Mouse (Mus musculus): Measurements from ENCODE around the gene Gars. TPM values are rescaled to one million over a fixed set of nuclear protein-coding genes. Genes with fewer than 3 reads are reported as not detected.

Gars gene
- polyA plus RNA-seq, 1 experiment from 2014 or later: 142 TPM

GRCm38 (mm10) chr6:55076561-55077255 lies 38.9 kb downstream of the Gars start:
- Histone ChIP-seq H3K4me3 (no peak overlapping the region), H3K4me1 (no peaks in the 10 kb centered on the region), H3K9me3 (no peaks in the 10 kb centered on the region), H3K4me2 (replicated peaks) (no peak overlapping the region), H3K27me3 (no peaks in the 10 kb centered on the region), H3K9ac (no peak overlapping the region), H3K27ac (no peak overlapping the region), H3K36me3 (peaks cover 85% of the 10 kb centered on the region)
- 74% methylated on average over 4 of the region's 4 CpGs for WGBS
- no peak for ATAC-seq (ENCODE audit: low FRiP score, low read depth)

DNA sequence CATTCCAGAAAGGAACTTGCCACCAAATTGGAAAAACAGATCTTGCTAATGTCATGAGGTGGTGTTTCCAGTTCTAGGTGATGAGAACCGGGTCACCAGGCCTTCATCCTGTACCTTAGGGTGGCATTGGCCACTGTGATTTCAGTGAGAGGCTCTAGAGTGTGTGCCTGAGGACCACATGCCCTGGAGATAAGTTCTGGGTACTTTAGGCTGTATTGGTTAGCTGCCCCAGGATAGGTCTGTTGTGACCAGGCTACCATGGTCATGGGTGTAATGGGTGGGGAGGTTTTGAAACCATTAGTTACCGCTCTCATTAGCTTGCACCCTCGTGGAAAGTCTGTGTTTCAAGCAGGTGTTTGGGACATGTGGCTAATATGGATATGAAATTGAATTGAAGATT lies 43.6 kb downstream of the Gars start:
- no peak overlapping the region for H3K9ac ChIP-seq
- H3K4me1 ChIP-seq: no peaks in the 10 kb centered on the region
- H3K27ac ChIP-seq: no peak overlapping the region
- no peak overlapping the region for H3K4me2 ChIP-seq (replicated peaks)
- no peak overlapping the region for H3K4me3 ChIP-seq
- 87% methylated on average over 3 of the region's 3 CpGs for WGBS
- no peaks in the 10 kb centered on the region for H3K9me3 ChIP-seq
- no peak for ATAC-seq (ENCODE audit: low FRiP score, low read depth)
- no peaks in the 10 kb centered on the region for H3K27me3 ChIP-seq
- H3K36me3 ChIP-seq: peaks cover 48% of the 10 kb centered on the region

GRCm38 (mm10) chr6:55082261-55083051 lies 44.6 kb downstream of the Gars start:
- H3K4me2 ChIP-seq (replicated peaks): no peak overlapping the region
- no peaks in the 10 kb centered on the region for H3K9me3 ChIP-seq
- no peak overlapping the region for H3K27ac ChIP-seq
- no peak overlapping the region for H3K9ac ChIP-seq
- peaks cover 37% of the 10 kb centered on the region for H3K36me3 ChIP-seq
- H3K4me3 ChIP-seq: no peak overlapping the region
- H3K4me1 ChIP-seq: no peaks in the 10 kb centered on the region
- no peaks in the 10 kb centered on the region for H3K27me3 ChIP-seq
- no peak for ATAC-seq (ENCODE audit: low FRiP score, low read depth)
- 67% methylated on average over 7 of the region's 7 CpGs for WGBS

- Histone ChIP-seq H3K27ac (no peak overlapping the region), H3K9ac (no peak overlapping the region), H3K4me2 (replicated peaks) (no peak overlapping the region), H3K36me3 (no peaks in the 10 kb centered on the region), H3K4me3 (no peak overlapping the region), H3K9me3 (no peaks in the 10 kb centered on the region), H3K27me3 (no peaks in the 10 kb centered on the region), H3K4me1 (no peaks in the 10 kb centered on the region)
- 26% methylated on average over 4 of the region's 4 CpGs for WGBS
- no peak for ATAC-seq (ENCODE audit: low FRiP score, low read depth)
These were observed 49.5 kb downstream of the Gars start for GRCm38 (mm10) chr6:55087355-55087754.

- no peak overlapping the region for H3K27ac ChIP-seq
- no peaks in the 10 kb centered on the region for H3K4me1 ChIP-seq
- H3K4me2 ChIP-seq (replicated peaks): no peak overlapping the region
- H3K27me3 ChIP-seq: no peaks in the 10 kb centered on the region
- no peak overlapping the region for H3K4me3 ChIP-seq
- no peak overlapping the region for H3K9ac ChIP-seq
- no peak for ATAC-seq (ENCODE audit: low FRiP score, low read depth)
- no peaks in the 10 kb centered on the region for H3K36me3 ChIP-seq
- 40% methylated on average over 4 of the region's 4 CpGs for WGBS
- H3K9me3 ChIP-seq: no peaks in the 10 kb centered on the region
These were observed 52.8 kb downstream of the Gars start for GRCm38 (mm10) chr6:55090639-55091038.

DNA sequence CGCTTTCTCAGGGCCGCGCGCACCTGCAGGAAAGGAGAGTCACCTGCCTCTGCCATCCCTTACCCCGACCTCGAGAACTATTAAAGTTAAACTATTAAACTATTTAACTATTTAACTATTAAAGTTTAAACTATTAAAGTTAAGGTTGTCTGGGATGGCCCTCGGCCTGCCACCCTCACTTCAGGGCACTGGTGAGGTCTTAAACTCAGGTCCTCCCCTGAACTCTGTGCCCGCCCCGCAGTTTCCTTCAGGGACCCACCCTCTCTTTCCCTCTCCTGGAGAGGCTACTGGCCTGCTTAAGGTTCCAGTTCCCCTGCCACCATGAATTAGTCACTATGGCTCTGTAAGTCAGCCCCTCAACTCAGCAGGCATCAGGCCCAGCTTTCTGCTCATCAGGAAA lies 53.6 kb downstream of the Gars start:
- Histone ChIP-seq H3K9me3 (no peaks in the 10 kb centered on the region), H3K27ac (no peak overlapping the region), H3K36me3 (no peaks in the 10 kb centered on the region), H3K4me3 (no peak overlapping the region), H3K4me2 (replicated peaks) (no peak overlapping the region), H3K4me1 (no peaks in the 10 kb centered on the region), H3K9ac (no peak overlapping the region), H3K27me3 (no peaks in the 10 kb centered on the region)
- 88% methylated on average over 9 of the region's 9 CpGs for WGBS
- no peak for ATAC-seq (ENCODE audit: low FRiP score, low read depth)

DNA sequence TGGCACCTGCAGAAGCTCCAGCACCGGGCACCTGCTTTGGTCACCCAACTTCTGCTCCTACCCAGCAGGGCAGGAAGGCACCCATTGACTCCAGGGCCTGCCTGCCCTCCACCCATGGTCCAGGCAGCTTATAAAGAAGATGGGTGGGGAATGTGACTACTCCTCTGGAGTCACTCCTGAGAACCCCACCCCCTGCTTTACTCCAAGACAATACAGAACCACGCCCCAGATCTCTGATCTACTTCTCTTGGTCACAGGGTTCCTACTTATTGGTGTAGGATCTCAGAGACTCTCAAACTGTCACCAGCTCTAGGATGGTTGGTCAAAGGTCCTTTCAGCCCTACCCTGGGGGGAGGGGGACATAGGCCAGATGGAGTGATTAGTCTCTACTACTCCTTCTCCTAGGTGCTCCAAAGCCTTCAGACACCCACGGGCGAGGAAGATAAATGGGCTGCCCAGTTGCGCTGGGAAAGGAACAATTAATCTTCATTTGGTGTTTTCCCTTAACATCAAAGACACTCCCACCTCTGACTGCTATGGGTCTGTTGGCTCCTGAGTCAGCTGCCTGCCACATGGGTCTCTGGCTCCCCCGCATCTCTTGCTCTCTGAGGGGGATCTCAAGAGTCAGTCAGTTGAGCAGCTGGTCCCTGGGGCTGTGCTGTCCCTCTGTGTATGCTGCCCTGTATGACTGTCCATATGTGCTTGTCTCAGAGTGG lies 55.8 kb downstream of the Gars start:
- no peaks in the 10 kb centered on the region for H3K9me3 ChIP-seq
- H3K4me2 ChIP-seq (replicated peaks): no peak overlapping the region
- H3K27ac ChIP-seq: no peak overlapping the region
- 31% methylated on average over 6 of the region's 6 CpGs for WGBS
- no peak for ATAC-seq (ENCODE audit: low FRiP score, low read depth)
- no peaks in the 10 kb centered on the region for H3K4me1 ChIP-seq
- no peak overlapping the region for H3K9ac ChIP-seq
- H3K27me3 ChIP-seq: no peaks in the 10 kb centered on the region
- H3K4me3 ChIP-seq: no peak overlapping the region
- H3K36me3 ChIP-seq: no peaks in the 10 kb centered on the region

DNA sequence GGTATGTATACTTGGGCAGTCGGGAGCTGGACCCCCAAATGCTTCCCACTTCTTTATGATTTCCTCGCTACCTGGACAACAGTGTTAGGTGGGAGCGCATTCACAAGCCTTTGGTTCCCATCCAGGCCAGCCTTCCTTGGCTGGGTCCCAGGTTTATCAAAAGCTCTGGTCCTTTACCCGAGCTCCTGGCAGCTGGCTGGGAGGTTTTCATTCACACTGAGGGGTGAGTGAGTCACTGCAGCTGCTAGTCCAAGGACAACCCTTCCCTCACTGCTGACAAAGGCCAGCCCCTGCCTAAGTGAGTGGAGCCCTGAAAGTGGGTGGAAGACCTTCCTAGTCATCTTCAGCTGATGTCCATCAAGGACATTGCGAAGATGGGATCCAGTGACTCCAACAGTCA lies 60.2 kb downstream of the Gars start:
- 71% methylated on average over 5 of the region's 5 CpGs for WGBS
- Histone ChIP-seq H3K4me3 (no peak overlapping the region), H3K4me1 (no peaks in the 10 kb centered on the region), H3K27ac (no peak overlapping the region), H3K9ac (no peak overlapping the region), H3K4me2 (replicated peaks) (no peak overlapping the region), H3K9me3 (no peaks in the 10 kb centered on the region), H3K36me3 (no peaks in the 10 kb centered on the region), H3K27me3 (no peaks in the 10 kb centered on the region)
- ATAC-seq (ENCODE audit: low FRiP score, low read depth): no peak

DNA sequence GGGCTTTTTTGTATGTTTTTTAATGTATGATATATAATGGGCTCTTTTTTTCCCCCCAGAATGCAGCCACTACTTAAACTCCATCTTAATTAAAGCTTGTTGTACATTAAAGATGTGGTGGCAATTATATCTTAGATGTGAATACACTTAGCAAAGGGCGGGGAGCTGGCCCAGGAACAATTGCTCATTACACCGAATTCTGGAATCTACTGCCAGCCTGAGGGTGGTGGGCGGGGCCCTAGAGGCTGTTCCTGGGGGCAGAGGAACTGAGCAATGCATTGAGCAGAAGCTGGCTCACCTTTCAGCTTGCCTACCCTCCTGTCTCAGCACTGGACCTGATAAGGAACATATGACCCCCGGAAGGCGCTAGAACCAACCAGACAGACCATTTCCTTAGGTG lies 60.8 kb downstream of the Gars start:
- WGBS: 73% methylated on average over 5 of the region's 5 CpGs
- Histone ChIP-seq H3K9ac (no peak overlapping the region), H3K36me3 (no peaks in the 10 kb centered on the region), H3K9me3 (no peaks in the 10 kb centered on the region), H3K27ac (no peak overlapping the region), H3K4me1 (no peaks in the 10 kb centered on the region), H3K4me3 (no peak overlapping the region), H3K27me3 (no peaks in the 10 kb centered on the region), H3K4me2 (replicated peaks) (no peak overlapping the region)
- ATAC-seq (ENCODE audit: low FRiP score, low read depth): no peak

GRCm38 (mm10) chr6:55108358-55108757 lies 70.6 kb downstream of the Gars start:
- no peak overlapping the region for H3K4me2 ChIP-seq (replicated peaks)
- H3K4me1 ChIP-seq: no peaks in the 10 kb centered on the region
- no peak for ATAC-seq (ENCODE audit: low FRiP score, low read depth)
- no peaks in the 10 kb centered on the region for H3K9me3 ChIP-seq
- WGBS: 16% methylated on average over 7 of the region's 7 CpGs
- no peaks in the 10 kb centered on the region for H3K36me3 ChIP-seq
- H3K4me3 ChIP-seq: no peak overlapping the region
- H3K9ac ChIP-seq: no peak overlapping the region
- H3K27ac ChIP-seq: no peak overlapping the region
- peaks cover 24% of the 10 kb centered on the region for H3K27me3 ChIP-seq

DNA sequence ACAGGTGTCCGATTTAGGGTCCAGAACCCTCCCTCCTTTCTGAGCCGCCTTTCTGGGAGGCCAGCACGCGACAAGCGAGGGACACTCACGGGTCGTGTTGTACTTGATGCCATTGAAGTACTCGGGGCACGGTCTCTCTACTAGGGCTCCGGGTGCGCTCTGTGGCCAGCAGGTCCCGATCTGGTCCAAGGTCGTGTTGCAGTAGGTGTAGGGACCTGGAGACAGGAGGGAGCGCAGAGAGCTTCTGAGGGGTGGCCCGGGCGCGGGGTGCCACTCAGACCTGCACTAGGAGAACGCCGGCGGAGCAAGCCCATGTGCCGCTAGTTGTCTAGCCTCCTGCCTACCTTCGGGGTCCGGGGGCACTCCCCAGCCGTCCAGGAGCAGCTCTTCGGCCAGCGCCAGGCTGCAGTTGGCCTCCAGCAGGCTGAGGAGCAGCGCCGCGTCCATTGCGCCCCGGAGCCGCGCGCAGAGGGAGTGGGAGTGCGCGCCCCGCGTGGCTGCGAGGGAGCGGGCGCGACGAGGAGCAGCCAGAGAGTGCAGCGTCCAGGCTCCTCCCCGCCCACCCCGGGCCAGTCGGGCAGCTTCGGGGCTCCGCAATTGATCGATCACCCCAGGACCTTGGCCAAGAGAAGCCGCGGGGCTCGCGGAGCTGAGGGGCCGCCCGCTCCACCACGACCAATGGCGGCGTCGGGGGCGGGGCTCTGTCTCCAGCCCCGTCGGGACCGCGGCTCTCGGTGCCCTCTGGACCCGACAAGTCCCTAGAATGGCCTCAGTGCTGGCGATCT lies 79.7 kb downstream of the Gars start:
- no peaks in the 10 kb centered on the region for H3K9me3 ChIP-seq
- H3K36me3 ChIP-seq: no peaks in the 10 kb centered on the region
- no peak for ATAC-seq (ENCODE audit: low FRiP score, low read depth)
- H3K27ac ChIP-seq: no peak overlapping the region
- H3K9ac ChIP-seq: peak overlapping the region; percentile 21; the same call in 1 of the 2 replicates
- peak overlapping the region; percentile 82 for H3K4me2 ChIP-seq (replicated peaks)
- WGBS: under 1% methylated on average over 68 of the region's 68 CpGs
- H3K4me1 ChIP-seq: peaks cover 11% of the 10 kb centered on the region
- peak overlapping the region; percentile 51 for H3K4me3 ChIP-seq
- peaks cover 86% of the 10 kb centered on the region for H3K27me3 ChIP-seq

DNA sequence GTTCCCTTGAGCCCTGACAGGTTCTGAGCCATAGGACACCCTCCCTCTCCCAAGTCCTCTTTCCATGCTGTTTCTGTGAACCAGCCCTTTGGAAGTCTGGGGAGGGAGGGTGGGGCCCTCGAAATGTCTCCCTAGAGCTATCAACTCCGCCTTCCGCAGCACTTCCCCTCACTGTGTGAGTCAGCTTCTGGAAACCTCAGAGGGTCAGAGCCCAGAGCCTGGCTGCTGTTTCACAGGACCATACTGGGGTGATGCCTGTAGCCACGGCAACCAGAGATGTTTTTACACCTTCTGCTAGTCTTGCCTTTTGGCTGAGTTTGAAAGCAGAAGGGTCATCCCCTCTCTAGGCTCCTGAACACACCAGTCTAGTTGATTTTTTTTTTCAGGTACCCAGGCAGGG lies 85.2 kb downstream of the Gars start:
- Histone ChIP-seq H3K4me2 (replicated peaks) (no peak overlapping the region), H3K9me3 (no peaks in the 10 kb centered on the region), H3K4me3 (no peak overlapping the region), H3K27ac (no peak overlapping the region), H3K27me3 (peaks cover 34% of the 10 kb centered on the region), H3K36me3 (no peaks in the 10 kb centered on the region), H3K9ac (no peak overlapping the region), H3K4me1 (no peaks in the 10 kb centered on the region)
- ATAC-seq (ENCODE audit: low FRiP score, low read depth): no peak
- WGBS: 20% methylated on average over 4 of the region's 4 CpGs
